Mouse (Mus musculus): Measurements from ENCODE around the gene Mycbpap. TPM values are rescaled to one million over a fixed set of nuclear protein-coding genes. Genes with fewer than 3 reads are reported as not detected.

The Mycbpap gene
- 2.4 TPM for polyA plus RNA-seq (2015; fragmentation: Illumina TruSeq; extraction: RNeasy Lipid Tissue Mini Kit (QIAGEN cat#74804); ENCODE audit: insufficient read depth, low read depth, low replicate concordance)

GRCm38 (mm10) chr11:94521219-94521843, at the start of gene Mycbpap:
Mycbpap (minus strand) TSS chr11:94521742.

GRCm38 (mm10) chr11:94564437-94565150, 43.1 kb upstream of the Mycbpap start, which contains the start of gene Chad:
Chad (plus strand) TSS chr11:94565047.

DNA sequence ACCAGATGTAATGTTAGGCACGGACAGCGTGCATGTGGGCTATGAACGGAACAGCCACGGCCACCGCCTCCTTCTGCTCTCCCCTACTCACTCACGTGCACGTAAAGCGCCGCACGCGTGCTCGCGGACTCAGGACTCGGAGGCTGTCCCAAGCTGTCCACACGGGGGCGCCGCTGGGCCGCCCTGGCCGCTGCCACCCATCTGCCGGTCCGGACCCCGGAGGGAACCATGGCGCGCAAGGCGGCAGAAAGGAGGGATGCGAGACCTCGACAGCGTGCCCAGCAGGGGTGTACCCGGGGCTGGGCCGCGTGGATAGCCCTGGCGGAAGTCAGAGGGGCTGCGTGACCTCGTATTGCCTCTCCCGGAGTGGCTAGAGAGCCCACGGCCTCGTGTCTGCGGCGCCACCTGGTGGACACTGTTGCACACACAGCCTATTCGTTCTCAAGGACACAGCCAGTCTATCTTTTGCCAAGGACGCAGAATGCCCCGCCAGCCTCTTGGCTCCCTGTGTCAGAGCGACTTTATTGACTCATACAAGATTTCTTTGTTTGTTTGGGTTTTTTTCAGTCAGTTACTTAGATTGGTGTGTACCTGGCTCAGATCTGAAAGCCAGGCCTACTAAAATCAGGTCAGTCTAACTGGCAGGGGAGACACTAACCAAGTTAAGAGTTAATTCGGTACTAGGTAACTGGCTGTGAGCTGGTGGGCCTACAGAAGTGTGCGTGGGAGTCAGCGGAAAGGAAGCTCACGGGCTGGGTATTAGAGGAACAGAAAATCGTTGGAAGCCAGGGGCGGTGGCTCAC, 27.5 kb upstream of the Mycbpap start, which contains the start of gene Rsad1:
Gene Rsad1 (minus strand): TSS at position 368 of the 803 bp plus-strand sequence.

GRCm38 (mm10) chr11:94499661-94500152, 21.8 kb downstream of the Mycbpap start, which contains the start of gene Epn3:
Epn3 (minus strand) TSS chr11:94499974.

GRCm38 (mm10) chr11:94486001-94486400, 35.5 kb downstream of the Mycbpap start, which contains the start of gene Spata20:
Spata20 (minus strand) TSS chr11:94486179.

GRCm38 (mm10) chr11:94473707-94474543, 47.6 kb downstream of the Mycbpap start, which contains the start of gene Cacna1g:
Cacna1g (minus strand) TSS chr11:94474198.

Other genes starting within 250 kb of the Mycbpap start
- gene Gm21885, start 239.9 kb downstream of the Mycbpap start, polyA plus RNA-seq (2015; fragmentation: Illumina TruSeq; extraction: RNeasy Lipid Tissue Mini Kit (QIAGEN cat#74804); ENCODE audit: insufficient read depth, low read depth, low replicate concordance) = not detected
- 30.5 TPM for gene Luc7l3, start 199.8 kb downstream of the Mycbpap start, polyA plus RNA-seq (2015; fragmentation: Illumina TruSeq; extraction: RNeasy Lipid Tissue Mini Kit (QIAGEN cat#74804); ENCODE audit: insufficient read depth, low read depth, low replicate concordance)
- gene Ankrd40, start 193.7 kb downstream of the Mycbpap start, polyA plus RNA-seq (2015; fragmentation: Illumina TruSeq; extraction: RNeasy Lipid Tissue Mini Kit (QIAGEN cat#74804); ENCODE audit: insufficient read depth, low read depth, low replicate concordance) = 15.8 TPM
- gene Abcc3, start 128.7 kb downstream of the Mycbpap start, polyA plus RNA-seq (2015; fragmentation: Illumina TruSeq; extraction: RNeasy Lipid Tissue Mini Kit (QIAGEN cat#74804); ENCODE audit: insufficient read depth, low read depth, low replicate concordance) = 1.4 TPM
- 6.2 TPM for gene Cacna1g, start 47.5 kb downstream of the Mycbpap start, polyA plus RNA-seq (2015; fragmentation: Illumina TruSeq; extraction: RNeasy Lipid Tissue Mini Kit (QIAGEN cat#74804); ENCODE audit: insufficient read depth, low read depth, low replicate concordance)
- not detected for gene Spata20, start 35.6 kb downstream of the Mycbpap start, polyA plus RNA-seq (2015; fragmentation: Illumina TruSeq; extraction: RNeasy Lipid Tissue Mini Kit (QIAGEN cat#74804); ENCODE audit: insufficient read depth, low read depth, low replicate concordance)
- 3.0 TPM for gene Epn3, start 21.8 kb downstream of the Mycbpap start, polyA plus RNA-seq (2015; fragmentation: Illumina TruSeq; extraction: RNeasy Lipid Tissue Mini Kit (QIAGEN cat#74804); ENCODE audit: insufficient read depth, low read depth, low replicate concordance)
- gene Rsad1, start 27.5 kb upstream of the Mycbpap start, polyA plus RNA-seq (2015; fragmentation: Illumina TruSeq; extraction: RNeasy Lipid Tissue Mini Kit (QIAGEN cat#74804); ENCODE audit: insufficient read depth, low read depth, low replicate concordance) = 1.8 TPM
- gene Chad, start 43.3 kb upstream of the Mycbpap start, polyA plus RNA-seq (2015; fragmentation: Illumina TruSeq; extraction: RNeasy Lipid Tissue Mini Kit (QIAGEN cat#74804); ENCODE audit: insufficient read depth, low read depth, low replicate concordance) = not detected
- gene Acsf2, start 80.1 kb upstream of the Mycbpap start, polyA plus RNA-seq (2015; fragmentation: Illumina TruSeq; extraction: RNeasy Lipid Tissue Mini Kit (QIAGEN cat#74804); ENCODE audit: insufficient read depth, low read depth, low replicate concordance) = 6.7 TPM
- 25.5 TPM for gene Lrrc59, start 108.0 kb upstream of the Mycbpap start, polyA plus RNA-seq (2015; fragmentation: Illumina TruSeq; extraction: RNeasy Lipid Tissue Mini Kit (QIAGEN cat#74804); ENCODE audit: insufficient read depth, low read depth, low replicate concordance)
- gene Mrpl27, start 132.0 kb upstream of the Mycbpap start, polyA plus RNA-seq (2015; fragmentation: Illumina TruSeq; extraction: RNeasy Lipid Tissue Mini Kit (QIAGEN cat#74804); ENCODE audit: insufficient read depth, low read depth, low replicate concordance) = 13.3 TPM
- gene Eme1, start 132.2 kb upstream of the Mycbpap start, polyA plus RNA-seq (2015; fragmentation: Illumina TruSeq; extraction: RNeasy Lipid Tissue Mini Kit (QIAGEN cat#74804); ENCODE audit: insufficient read depth, low read depth, low replicate concordance) = not detected
- 5.4 TPM for gene Xylt2, start 155.8 kb upstream of the Mycbpap start, polyA plus RNA-seq (2015; fragmentation: Illumina TruSeq; extraction: RNeasy Lipid Tissue Mini Kit (QIAGEN cat#74804); ENCODE audit: insufficient read depth, low read depth, low replicate concordance)
- not detected for gene Gm11541, start 182.8 kb upstream of the Mycbpap start, polyA plus RNA-seq (2015; fragmentation: Illumina TruSeq; extraction: RNeasy Lipid Tissue Mini Kit (QIAGEN cat#74804); ENCODE audit: insufficient read depth, low read depth, low replicate concordance)
- gene Cdc34b, start 220.0 kb upstream of the Mycbpap start, polyA plus RNA-seq (2015; fragmentation: Illumina TruSeq; extraction: RNeasy Lipid Tissue Mini Kit (QIAGEN cat#74804); ENCODE audit: insufficient read depth, low read depth, low replicate concordance) = not detected